Mouse (Mus musculus): ENCODE results near the gene Ggact.

The Ggact gene

DNA sequence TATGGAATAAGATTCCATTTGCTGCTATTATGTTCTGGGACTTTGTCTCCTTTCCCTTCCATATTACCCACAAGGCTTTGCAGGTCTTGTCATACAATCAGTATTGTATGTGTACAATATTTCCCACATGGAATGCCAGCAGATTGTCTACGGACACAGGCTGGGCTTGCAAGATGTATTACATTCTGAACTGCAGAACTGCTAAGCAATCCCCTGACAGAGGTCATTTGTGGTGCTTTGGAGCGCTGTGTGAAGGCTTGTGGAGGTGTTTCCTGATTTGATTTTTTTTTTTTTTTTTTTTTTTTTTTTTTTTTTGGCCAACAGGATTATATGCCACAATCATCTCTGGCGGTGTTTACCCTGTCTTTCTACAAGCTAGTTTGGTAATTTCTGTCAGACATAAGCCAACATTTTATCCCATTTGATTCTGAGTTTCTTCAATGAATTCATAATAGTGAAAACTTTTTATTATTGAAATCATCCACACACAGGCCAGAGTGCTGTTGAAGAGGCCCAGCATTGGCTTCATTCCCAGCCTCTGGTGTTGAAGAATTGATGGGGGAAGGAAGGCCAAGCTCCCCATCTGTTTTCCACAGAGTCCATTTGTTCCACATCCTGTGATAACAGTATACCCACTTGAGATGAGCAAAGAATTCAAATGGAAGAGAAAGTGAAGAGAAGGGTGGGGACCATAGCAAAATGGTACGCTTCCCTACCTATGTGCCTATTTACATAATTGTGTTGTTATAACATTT lies 45.8 kb downstream of the Ggact start:
- no peak for DNase-seq (ENCODE audit: low spot score)

DNA sequence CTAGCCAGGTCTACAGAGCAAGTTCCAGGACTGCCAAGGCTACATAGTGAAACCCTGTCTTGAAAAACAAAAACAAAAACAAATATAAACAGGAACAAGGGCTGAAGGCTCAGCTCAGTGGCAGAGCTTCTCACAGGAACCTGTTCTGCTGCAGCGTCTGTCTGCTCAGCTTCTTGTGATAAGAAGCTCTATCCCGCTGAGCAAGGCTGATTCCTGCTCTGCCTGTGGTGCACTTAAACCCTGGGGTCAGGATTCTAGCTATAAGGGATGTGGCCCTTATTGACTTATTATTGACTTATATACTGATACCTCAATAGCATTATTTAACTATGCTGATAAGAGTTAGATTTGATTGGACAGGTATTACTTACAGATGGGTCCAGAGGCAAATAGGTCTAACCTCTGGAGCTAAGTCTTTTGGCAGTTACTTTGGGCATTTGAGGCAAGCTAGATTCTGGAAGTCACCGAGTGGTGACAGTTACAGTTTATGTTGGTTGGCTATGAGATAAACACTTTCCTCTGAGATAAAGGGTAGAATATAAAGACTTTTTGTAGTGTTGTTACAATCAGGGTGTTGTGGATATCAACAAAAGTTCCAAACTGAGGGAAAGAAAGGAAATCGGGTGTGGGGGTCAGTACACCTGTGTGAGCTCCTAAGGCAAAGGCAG lies 48.0 kb downstream of the Ggact start:
- no peak for DNase-seq (ENCODE audit: low spot score)

DNA sequence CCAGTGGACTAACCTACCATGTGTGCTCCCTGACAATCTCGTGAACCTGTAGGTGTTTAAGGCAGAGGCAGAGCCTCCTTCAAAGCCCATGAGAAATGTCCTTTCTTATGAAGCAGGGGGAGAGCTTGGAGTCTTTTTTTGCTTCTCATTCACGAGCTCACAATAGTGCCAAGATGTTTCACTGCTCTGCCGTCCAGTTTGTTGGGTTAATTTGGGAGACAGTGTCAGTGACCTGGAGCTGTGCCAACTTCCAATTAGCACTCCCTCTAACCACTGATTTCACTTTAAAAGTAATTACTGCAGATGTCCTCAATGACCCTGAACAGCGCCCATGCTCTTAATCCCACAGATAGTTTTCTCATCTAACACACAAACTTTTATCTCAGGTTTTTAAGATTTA lies 50.9 kb downstream of the Ggact start:
- no peak for DNase-seq (ENCODE audit: low spot score)

DNA sequence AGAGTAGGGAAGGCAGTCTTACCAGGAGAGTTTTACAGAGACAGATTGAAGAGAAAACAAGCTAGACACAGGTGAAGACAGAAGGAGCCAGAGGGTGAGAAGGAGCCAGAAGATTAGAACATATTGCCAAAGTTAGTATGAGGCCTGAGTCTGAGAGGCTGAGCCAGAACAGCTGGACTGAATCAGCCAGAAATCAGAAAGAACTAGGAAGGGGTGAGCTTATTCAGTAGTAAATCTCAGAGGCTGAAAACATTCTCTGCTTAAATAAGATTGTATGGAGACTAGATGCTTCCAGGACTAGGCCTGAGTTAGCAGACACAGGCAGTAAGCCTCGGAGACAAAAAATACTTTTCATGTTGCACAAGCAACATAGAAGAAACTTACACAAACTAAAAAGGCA lies 53.8 kb downstream of the Ggact start:
- no peak for DNase-seq (ENCODE audit: low spot score)

DNA sequence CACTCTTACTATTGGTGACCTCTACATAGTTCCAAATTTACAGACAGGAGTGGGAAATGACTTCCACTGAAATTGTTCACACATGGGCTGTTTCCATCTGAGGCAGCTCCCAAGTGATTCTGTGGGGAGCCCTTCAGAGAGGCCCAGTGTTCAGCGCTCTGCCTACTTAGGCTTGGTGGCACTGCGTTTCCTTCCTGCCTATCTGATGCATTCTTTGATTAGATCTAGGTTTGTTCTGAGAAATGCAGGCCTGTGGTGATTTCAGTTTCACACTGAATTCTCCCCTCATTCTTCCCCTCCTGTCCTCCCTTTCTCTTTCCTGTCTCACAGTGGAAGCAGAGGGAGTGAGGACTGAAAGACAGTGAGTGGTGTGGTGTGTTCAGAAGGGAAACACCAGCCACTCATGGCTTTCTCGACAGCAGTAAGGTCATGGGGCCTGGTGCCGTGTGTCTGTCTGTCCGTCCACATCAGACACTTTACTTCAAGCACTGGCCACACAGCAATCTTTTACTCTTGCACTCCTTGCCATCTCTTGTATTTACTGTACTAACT lies 61.0 kb downstream of the Ggact start:
- no peak for DNase-seq (ENCODE audit: low spot score)

DNA sequence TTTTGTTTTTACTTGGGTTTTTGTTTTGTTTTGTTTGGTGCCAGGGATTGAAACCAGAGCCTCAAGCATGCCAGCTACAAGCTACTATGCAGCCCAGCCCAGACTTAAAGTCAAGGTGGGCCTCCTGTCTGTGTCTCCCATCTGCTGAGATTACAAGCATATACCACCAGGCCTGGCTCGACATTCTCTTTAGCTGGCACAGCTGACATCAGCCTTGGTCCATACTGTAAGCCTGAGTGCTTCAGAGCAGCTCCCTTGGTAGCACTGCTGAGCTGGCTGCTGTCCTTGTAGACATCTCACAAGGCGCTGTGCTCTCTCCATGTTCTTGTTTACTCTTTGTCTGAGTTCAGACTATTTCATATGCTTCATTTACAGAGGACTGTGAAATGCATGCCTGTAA lies 76.5 kb downstream of the Ggact start:
- DNase-seq (ENCODE audit: low spot score): no peak

DNA sequence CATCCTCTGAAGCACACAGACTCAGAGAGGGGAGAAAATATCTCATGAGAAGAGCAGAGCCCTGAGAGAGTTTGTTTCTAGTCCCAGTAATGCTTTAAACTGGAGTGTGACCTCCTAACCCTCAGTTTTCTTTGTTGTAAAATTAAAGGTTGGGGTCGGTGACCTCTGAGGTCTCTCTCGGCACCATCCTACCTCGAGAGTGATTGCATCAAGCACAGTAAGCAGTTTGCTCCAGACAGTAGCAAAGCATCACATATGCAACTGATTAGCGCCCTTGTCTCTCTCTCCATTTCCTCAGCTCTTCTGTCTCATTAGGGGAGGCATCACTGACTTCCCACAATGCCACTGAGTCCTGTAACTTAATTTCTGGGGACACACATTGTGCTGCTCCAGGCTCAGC lies 77.3 kb downstream of the Ggact start:
- no peak for DNase-seq (ENCODE audit: low spot score)

DNA sequence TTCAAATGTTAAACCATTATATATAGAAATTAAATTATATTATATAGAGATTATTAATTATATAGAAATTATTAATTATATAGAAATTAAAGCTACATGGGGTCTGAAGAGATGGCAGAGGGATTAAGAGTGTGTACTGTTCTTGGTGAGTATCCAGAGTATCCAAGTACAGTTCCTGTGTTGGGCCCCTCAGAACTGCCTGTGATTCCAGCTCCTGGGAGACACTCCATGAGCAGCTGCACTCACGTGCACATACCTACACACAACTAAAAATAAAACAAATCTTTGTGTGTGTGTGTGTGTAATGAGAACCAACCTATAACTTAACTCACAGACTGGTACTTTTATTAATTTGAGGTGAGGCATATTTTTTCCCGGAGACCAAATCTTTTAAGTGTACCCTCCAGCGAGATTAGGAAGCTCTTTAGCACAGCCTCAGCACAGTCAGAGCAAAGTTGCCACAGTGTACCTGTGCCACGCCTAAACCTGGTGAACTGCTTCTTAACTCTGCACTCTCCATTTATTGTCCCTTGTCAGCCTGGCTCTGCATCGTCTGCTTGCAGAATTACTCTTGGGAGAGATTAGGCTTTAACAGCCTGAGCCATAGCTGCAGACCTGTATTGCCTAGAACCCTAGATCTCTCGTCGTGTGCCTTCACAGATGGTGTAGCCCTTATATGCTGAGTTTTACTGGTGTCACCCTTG lies 77.9 kb downstream of the Ggact start:
- DNase-seq (ENCODE audit: low spot score): no peak

DNA sequence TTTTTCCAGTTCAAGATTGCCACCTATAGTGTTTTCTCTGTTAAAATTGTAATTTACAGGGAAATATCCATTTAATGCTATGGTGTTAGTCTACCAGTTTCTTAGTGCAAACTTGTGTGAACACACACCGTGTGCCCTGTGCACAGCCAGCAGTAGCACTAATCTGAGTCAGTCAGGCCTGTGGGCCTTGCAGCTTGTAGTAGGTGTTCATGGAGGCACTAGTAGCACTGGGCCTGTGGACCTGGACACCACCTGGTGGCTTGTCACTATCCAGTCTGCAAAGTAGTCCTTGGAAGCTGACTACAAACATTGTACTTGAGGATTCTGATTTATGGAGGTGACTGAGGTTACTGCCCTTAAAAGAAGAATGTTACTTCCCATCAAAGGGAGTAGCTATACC lies 78.8 kb downstream of the Ggact start:
- no peak for DNase-seq (ENCODE audit: low spot score)

DNA sequence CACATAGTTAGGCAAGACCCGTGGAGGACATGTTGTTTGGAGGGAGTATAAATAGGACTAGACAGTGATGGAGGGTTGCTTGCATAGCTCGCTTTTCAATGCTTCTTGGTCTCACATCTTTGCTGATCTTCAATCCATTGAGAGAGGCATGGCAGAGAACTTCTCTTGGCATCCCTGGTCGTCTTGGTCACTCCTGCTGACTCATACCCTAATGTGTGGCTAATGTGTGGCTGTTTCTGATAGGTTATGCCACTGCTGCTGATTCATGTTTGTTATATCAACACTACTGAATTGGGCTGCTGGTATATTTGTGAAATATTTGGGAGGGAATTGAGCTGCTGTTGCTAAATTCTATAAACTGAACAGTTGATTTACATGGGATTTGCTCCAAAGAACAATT lies 79.9 kb downstream of the Ggact start:
- DNase-seq (ENCODE audit: low spot score): no peak

DNA sequence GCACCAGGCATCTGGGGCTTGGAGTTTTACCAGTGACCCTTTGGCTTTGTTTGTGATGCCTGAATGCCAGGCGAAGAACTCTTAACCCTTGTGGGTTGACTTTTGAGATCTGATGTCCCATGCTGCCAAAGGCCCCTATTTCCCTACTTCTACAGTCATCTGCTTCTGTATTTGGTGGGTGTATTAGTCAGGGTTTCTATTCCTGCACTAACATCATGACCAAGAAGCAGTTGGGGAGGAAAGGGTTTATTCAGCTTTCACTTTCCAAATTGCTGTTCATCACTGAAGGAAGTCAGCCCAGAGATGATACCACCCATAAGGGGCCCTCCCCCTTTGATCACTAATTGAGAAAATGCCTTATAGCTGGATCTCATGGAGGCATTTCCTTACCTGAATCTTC lies 83.1 kb downstream of the Ggact start:
- DNase-seq (ENCODE audit: low spot score): no peak

DNA sequence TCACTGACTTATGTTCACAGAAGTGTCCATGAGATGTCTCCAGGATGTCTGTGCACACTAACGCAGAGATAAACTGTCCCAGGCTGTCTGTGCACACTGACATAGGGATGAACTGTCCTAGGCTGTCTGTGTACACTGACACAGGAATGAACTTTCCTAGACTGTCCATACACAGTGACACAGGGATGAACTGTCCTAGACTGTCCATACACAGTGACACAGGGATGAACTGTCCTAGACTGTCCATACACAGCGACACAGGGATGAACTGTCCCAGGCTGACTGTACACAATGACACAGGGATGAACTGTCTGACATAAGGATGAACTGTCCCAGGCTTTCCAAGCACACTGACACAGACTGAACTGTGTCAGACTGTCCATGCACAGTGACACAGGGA lies 88.1 kb downstream of the Ggact start:
- no peak for DNase-seq (ENCODE audit: low spot score)

DNA sequence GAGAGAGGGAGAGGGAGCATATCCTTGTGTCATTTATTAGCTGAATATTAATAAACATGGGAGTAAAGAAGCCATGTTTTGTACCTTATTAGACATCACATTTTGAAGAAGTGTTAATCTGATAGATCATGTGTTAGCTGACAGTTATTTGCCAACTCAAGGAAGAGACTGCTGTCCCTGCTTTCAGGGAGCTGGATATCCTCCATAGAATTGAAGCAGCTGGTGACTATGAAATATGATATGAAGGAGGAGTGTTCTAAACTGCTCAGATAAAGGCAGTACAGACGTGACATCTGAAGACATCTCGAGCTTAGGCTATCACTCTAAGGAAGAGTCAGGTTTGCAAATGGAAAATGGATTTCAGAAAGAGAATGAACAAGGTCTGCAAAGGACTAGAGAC lies 89.8 kb downstream of the Ggact start:
- no peak for DNase-seq (ENCODE audit: low spot score)

DNA sequence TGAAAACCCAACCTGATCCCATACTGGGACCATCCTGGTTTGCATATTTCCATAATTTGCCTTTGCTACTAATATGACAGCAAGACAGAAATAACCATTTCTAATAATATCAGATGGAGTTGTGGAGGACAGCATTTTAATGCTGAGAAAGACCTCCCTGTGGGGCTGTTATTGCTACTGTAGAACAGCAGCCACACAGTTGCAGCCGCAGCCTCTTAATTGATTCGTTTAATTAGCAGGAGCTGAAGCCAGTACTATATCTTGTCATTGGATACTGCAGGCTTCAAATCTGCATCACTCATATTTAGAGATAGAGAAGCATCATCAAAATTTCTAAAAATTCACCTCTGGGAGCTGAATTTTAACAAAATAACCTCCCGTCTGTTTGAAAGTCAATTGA lies 92.6 kb downstream of the Ggact start:
- DNase-seq (ENCODE audit: low spot score): no peak

DNA sequence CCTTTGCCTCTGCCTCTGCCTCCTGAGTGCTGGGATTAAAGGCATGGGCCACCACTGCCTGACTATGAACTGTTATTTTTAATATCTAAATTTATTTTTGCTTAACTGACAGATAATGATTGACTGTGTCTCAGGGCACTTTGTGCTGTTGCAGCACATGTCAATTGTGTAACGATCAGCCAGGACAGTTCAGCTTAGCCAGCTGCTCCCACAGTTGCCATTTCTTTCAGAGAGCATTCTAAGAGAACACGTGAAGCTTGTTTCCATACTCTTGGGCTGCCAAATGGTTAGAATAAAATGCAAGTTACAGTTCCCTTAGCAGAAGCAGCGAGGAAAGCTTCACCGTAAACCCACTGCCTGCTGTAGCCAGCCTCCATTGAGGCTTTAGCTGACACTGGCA lies 113.3 kb downstream of the Ggact start:
- no peak for DNase-seq (ENCODE audit: low spot score)

DNA sequence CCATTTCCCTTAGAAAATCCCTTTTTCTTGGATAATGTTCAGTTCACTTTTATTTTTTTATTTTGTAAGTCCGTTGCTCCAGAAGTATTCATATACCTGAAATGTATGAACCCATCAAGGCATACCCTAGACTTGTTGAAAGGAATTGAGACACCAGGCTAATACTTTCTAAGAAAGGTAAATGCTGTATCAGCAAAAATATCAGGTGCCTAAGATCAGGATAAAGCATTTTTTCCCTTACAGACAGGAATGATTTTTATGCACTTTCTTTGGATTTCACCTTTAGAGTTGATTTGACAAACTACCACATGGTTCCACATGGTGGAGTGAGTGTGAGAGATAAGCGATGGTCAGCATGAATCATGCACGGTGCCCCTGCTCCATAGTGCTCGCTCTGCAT lies 120.2 kb downstream of the Ggact start:
- DNase-seq (ENCODE audit: low spot score): no peak

DNA sequence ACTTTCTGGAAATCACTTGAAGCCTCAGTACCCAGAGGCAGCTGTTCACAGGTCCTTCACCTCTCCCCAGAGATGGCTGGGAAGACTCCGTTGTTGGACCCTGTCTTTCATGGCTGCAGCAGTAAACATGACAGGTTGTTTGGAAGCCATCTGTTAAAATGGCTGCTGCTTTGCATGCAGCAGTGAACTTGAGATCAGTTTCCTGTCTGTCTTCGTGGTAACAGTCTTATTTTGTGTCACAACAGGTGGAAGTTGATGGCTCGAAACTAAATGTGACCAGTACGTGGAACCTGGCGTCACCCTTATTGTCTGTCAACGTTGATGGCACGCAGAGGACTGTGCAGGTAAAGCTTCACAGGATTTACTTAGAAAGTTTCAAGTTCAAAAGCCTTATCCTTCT lies 123.4 kb downstream of the Ggact start:
- DNase-seq (ENCODE audit: low spot score): no peak

DNA sequence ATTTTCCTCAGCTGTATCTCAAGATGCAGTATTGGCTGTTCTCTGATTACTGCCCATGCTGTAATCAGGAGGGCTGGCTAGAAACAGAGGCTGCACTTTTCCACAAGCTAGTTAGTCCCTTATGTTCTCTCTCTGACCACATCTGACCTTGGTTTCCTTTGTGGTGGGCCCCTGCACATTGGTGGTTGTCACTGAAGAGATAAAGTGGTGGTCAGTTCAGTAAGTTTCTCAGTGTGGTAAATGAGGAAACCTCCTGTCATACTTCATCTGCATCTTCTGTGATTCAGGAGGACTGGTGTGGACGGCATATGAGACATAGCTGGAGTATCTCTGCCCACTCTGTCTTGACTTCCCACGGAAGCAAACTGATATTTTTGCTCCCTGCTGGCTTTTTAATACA lies 125.4 kb downstream of the Ggact start:
- no peak for DNase-seq (ENCODE audit: low spot score)

DNA sequence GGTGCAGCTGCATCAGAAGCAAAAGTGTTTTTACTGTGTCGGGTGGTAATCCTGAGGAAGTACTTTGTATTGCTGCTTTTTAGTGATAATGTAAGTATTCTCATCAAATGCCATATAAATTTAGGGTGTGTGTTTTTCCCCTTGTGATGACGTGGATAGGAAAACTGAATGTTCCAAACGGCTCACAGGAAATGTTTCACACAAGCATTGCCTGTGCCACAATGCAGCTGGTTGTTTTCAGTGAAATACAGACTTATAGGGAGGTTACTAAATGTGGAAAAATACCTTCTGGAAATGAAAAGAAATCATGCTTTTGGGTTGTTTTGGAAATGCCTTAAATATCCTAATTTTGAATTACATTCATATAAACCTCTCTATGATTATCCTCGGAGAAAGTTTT lies 128.9 kb downstream of the Ggact start:
- DNase-seq (ENCODE audit: low spot score): no peak

DNA sequence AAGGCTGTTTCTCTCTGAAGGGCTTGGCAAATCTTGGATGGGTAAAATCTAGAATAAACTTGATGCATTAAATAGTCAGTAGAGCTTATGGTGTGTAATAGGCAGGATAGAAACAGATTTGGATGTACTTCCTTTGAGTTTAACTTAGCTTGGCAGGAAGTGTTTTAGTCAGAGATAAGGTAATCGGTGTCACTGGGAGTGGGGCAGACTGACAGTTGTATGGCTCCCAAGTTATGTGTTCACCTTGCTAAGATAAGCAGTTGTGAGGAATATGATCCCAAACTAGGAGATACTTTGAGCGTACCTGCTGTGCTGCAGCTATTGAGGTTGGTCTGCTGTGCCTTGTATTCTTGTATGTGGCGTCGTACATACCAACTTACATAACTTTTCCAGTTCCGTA lies 147.1 kb downstream of the Ggact start:
- no peak for DNase-seq (ENCODE audit: low spot score)

All from ovary, postnatal 14 days (tissue).